In the genomic region with DNA sequence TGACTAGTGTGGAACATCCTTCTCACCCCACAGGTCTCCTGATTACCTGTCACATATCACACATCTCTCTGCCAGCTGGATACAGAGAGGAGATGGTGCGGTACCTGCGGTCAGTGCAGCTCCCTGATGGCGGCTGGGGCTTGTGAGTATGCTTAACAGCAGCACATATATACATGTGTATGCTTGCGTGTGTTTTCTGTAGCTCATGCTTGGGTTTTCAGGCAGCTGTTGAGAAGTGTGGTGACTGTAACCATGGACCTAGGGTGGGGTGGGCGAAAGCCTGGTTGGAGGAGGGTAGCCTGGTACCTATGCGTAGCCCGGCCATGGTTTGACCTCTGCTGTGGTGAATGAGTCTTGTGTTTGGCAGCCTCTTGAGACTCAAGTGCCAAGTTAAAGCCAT, we compare ENCODE assay signal across 46 mouse cellular contexts. TPM values are rescaled to one million over a fixed set of nuclear protein-coding genes. Genes with fewer than 3 reads are reported as not detected.
"Had no signal": no experiment of that assay in that cellular context is flagged by ENCODE, and none has a peak within 500 bp of the region (broad histone marks: within the 10 kb centered on the region; RNA-seq: fewer than 3 reads in every experiment).

No protein-coding gene starts in this region.

- H3K27me3 ChIP-seq: limb, embryonic 12.5 days; limb, embryonic 13.5 days; limb, embryonic 15.5 days; liver, embryonic 12.5 days; liver, embryonic 13.5 days; liver, embryonic 15.5 days; lung, embryonic 15.5 days; midbrain, embryonic 12.5 days; midbrain, embryonic 13.5 days; midbrain, embryonic 15.5 days had no signal

- H3K4me2 ChIP-seq: limb, embryonic 12.5 days; limb, embryonic 13.5 days; limb, embryonic 15.5 days; liver, embryonic 11.5 days; liver, embryonic 12.5 days; liver, embryonic 13.5 days; liver, embryonic 15.5 days; lung, embryonic 14.5 days; lung, embryonic 15.5 days; midbrain, embryonic 11.5 days; midbrain, embryonic 12.5 days; midbrain, embryonic 13.5 days; midbrain, embryonic 15.5 days had no signal

- DNase-seq: left cerebral cortex, postnatal 4 days; liver; liver, embryonic 13.5 days; liver, postnatal 0 days; lung, adult 18-20 months; lung, adult 2 months; lung, embryonic 14.5 days; lung, postnatal 10 days; lung, postnatal 14 days; lung, postnatal 36 days; lung, postnatal 4 days; midbrain, embryonic 14.5 days had no signal

- H3K4me3 ChIP-seq: left cerebral cortex, adult 2 months; limb, embryonic 10.5 days; limb, embryonic 12.5 days; limb, embryonic 13.5 days; limb, embryonic 15.5 days; liver, embryonic 12.5 days; liver, embryonic 13.5 days; liver, embryonic 15.5 days; lung, embryonic 15.5 days; megakaryocyte, embryonic 14.5 days; midbrain, embryonic 10.5 days; midbrain, embryonic 12.5 days; midbrain, embryonic 13.5 days; midbrain, embryonic 15.5 days had no signal

RNA-seq across cellular contexts. Expression of a gene that starts 26.5 kb away (rescaled TPM):
- total RNA-seq: left cerebral cortex, adult 18-20 months; left cerebral cortex, adult 2 months; left cerebral cortex, adult 8-10 months; left cerebral cortex, postnatal 10 days; left cerebral cortex, postnatal 14 days; left cerebral cortex, postnatal 25 days; left cerebral cortex, postnatal 36 days; left cerebral cortex, postnatal 4 days; liver, adult 2 months; megakaryocyte progenitor cell, adult 5-6 weeks; megakaryocyte, adult 5-6 weeks; megakaryocyte-erythroid progenitor cell, adult 5-6 weeks; midbrain, postnatal 0 days; monocyte, adult 5-6 weeks had no signal
- polyA plus RNA-seq: limb, embryonic 10.5 days; limb, embryonic 11.5 days; limb, embryonic 12.5 days; limb, embryonic 13.5 days; limb, embryonic 15.5 days; liver, embryonic 11.5 days; liver, embryonic 12.5 days; liver, embryonic 13.5 days; liver, embryonic 14.5 days; liver, embryonic 15.5 days; liver, embryonic 16.5 days; liver, postnatal 0 days; lung, embryonic 14.5 days; lung, embryonic 15.5 days; lung, embryonic 16.5 days; lung, postnatal 0 days; macrophage; midbrain, embryonic 10.5 days; midbrain, embryonic 11.5 days; midbrain, embryonic 13.5 days; midbrain, embryonic 14.5 days; midbrain, embryonic 15.5 days; midbrain, embryonic 16.5 days; midbrain, postnatal 0 days had no signal

RNA-seq across cellular contexts. Expression of a gene that starts 39.9 kb away (rescaled TPM):
- total RNA-seq: left cerebral cortex, adult 2 months; left cerebral cortex, postnatal 10 days; left cerebral cortex, postnatal 14 days; left cerebral cortex, postnatal 36 days; left cerebral cortex, postnatal 4 days; megakaryocyte progenitor cell, adult 5-6 weeks; megakaryocyte, adult 5-6 weeks; megakaryocyte-erythroid progenitor cell, adult 5-6 weeks; monocyte, adult 5-6 weeks had no signal
- polyA plus RNA-seq: limb, embryonic 10.5 days; limb, embryonic 11.5 days; limb, embryonic 12.5 days; lung, embryonic 14.5 days; lung, embryonic 15.5 days; macrophage; midbrain, embryonic 10.5 days; midbrain, embryonic 11.5 days; midbrain, embryonic 12.5 days; midbrain, embryonic 14.5 days had no signal
